Mouse (Mus musculus) olfactory bulb, adult 2 months (tissue): ENCODE measurements around the gene Drp2.

Experiments used
- CTCF ChIP-seq: fragments of 200-500 bp; IDR thresholded peaks from 2 replicates; pipeline ENCODE4 v1.5.1; 2012; ENCODE audit warnings: low read depth, mild to moderate bottlenecking, low read length, moderate library complexity; ENCODE audit not compliant: insufficient read depth
- POLR2A ChIP-seq: fragments of 200-500 bp; IDR thresholded peaks from 2 replicates; pipeline ENCODE4 v1.6.1; 2012; ENCODE audit warnings: mild to moderate bottlenecking, low read depth, low read length, moderate library complexity; ENCODE audit not compliant: insufficient read depth

GRCm38 (mm10) chrX:134398972-134399371 lies 5.4 kb upstream of the Drp2 start:
- TF ChIP-seq CTCF (no peak), POLR2A (no peak)
